Mouse (Mus musculus) CH12.LX (cell line): ENCODE data around the gene Galm.

Source experiments
- CHD1 ChIP-seq: IDR thresholded peaks from 2 replicates; pipeline ENCODE4 v1.6.1; 2012; ENCODE audit warnings: low read depth, low read length, improper control_type of control experiment, inconsistent platforms
- CTCF ChIP-seq, 2 experiments: IDR thresholded peaks in 1 of 2; conservative IDR thresholded peaks in 1 of 2; 2 replicates each; pipeline ENCODE4 v1.5.1; 2011 to 2012; ENCODE audit warnings: low read depth in 2 of 2, low read length in 2 of 2, improper control_type of control experiment in 1 of 2, inconsistent platforms in 1 of 2, mild to moderate bottlenecking in 1 of 2, moderate library complexity in 1 of 2
- KAT2A ChIP-seq: IDR thresholded peaks from 2 replicates; pipeline ENCODE4 v1.6.1; 2012; ENCODE audit warnings: low read length, improper control_type of control experiment, inconsistent platforms; ENCODE audit not compliant: insufficient replicate concordance
- MXI1 ChIP-seq: IDR thresholded peaks from 2 replicates; pipeline ENCODE4 v1.6.1; 2011; ENCODE audit warnings: mild to moderate bottlenecking, low read depth, low read length, improper control_type of control experiment
- MYC ChIP-seq: IDR thresholded peaks from 2 replicates; pipeline ENCODE4 v1.6.1; 2011; ENCODE audit warnings: low read depth, mild to moderate bottlenecking, improper control_type of control experiment, low read length
- RCOR1 ChIP-seq: conservative IDR thresholded peaks from 2 replicates; pipeline ENCODE4 v1.6.1; 2012; ENCODE audit warnings: low read depth, mild to moderate bottlenecking, inconsistent platforms, low read length, improper control_type of control experiment

DNA sequence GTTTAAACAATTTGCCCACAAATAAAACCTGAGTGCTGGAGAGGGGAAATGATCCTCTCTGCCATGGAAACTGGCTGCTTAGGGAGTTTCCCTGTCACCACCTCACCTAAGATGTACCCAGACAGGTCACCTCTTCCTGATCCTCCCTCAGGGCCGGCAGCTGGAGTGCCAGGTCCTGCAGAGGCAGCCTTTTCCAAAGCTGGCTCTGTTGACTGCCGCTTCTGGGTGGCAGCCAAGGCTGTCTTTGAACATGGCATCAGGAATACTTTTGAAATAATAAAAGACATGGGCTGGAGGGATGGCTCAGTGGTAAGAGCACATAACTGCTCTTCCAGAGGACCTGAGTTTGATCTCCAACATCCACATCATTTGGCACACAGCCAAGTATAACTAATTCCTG lies 102.1 kb downstream of the Galm start:
- TF ChIP-seq CTCF (conservative IDR thresholded peaks at IDR 0.05 in 1 of 2, IDR thresholded peaks at IDR 0.05 in 1 of 2; ENCODE audit: low read depth in 2 of 2, low read length in 2 of 2) (no peak), CHD1 (no peak), KAT2A (no peak), MXI1 (no peak), MYC (no peak), RCOR1 (no peak)
